Mouse (Mus musculus): ENCODE results near the gene Olfr1537. TPM values are rescaled to one million over a fixed set of nuclear protein-coding genes. Genes with fewer than 3 reads are reported as not detected.

The Olfr1537 gene
- not detected in 2 replicates for polyA plus RNA-seq (2012; rRNA removed)

DNA sequence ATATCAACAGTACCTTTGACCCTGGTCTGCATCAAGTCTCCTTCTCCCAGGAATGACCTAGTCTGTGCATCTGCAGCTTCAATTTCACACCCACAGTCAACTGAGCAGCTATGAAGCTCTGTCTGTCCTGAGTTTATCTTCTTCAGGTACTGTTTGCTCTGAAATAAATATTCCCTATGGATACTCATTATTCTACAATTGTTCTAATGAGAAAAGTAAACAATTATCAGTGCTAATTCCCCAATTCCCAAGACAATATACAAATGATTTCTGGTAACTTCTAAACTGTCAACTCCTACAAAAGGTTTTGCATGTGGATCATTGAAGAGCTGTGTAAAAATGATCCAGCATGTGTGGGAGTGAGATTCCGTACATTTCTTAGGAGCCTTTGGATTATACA, at the start of gene Olfr1537:
Gene Olfr1537 (minus strand): TSS at position 101 of the 400 bp plus-strand sequence.

DNA sequence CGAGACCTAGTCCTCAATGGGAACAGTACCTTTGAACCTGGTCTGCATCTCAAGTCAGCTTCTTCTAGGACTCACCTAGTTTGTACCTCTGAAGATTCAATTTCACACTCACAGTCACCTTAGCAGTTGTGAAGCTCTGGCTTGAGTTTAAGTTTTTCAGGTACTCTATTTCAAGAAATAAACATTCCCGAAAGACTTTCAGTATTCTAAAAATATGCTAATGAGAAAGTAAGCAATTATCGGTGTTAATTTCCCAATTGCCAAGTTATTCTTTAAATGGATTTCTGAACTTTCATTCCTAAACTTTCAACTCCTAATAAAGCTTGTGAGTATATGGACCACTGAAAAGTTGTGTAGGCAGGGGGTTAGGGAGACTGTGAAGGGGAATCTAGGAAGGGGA, 26.9 kb upstream of the Olfr1537 start, which contains the start of gene Olfr945:
Gene Olfr945 (minus strand): TSS at position 101 of the 400 bp plus-strand sequence.

DNA sequence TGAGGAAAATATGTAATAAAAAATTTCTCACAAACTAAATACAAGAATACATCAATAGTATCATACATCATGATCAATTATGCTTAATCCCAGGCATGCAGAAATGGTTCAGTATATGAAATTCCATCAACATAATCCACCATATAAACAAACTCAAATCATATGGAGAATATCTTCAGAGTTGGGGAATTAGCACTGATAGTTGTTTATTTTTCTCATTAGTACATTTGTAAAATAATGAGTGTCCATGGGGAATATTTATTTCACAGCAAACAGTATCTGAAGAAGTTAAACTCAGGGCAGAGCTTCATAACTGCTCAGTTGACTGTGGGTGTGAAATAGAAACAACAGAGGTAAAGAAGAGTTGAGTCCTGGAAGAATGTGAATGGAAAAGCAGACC, 48.2 kb downstream of the Olfr1537 start, which contains the start of gene Olfr944:
Gene Olfr944 (plus strand): TSS at position 301 of the 400 bp plus-strand sequence.

Other genes starting within 250 kb of the Olfr1537 start
- not detected in 2 replicates for gene Olfr146, start 226.6 kb downstream of the Olfr1537 start, polyA plus RNA-seq (2012; rRNA removed)
- not detected in 2 replicates for gene Olfr937, start 185.0 kb downstream of the Olfr1537 start, polyA plus RNA-seq (2012; rRNA removed)
- gene Olfr938, start 171.1 kb downstream of the Olfr1537 start, polyA plus RNA-seq (2012; rRNA removed), result not detected in 2 replicates
- not detected in 2 replicates for gene Olfr27, start 121.9 kb downstream of the Olfr1537 start, polyA plus RNA-seq (2012; rRNA removed)
- gene Olfr943, start 83.7 kb downstream of the Olfr1537 start, polyA plus RNA-seq (2012; rRNA removed), result not detected in 2 replicates
- not detected in 2 replicates for gene Olfr944, start 48.1 kb downstream of the Olfr1537 start, polyA plus RNA-seq (2012; rRNA removed)
- gene Olfr945, start 26.8 kb upstream of the Olfr1537 start, polyA plus RNA-seq (2012; rRNA removed), result not detected in 2 replicates
- gene Olfr948, start 76.1 kb upstream of the Olfr1537 start, polyA plus RNA-seq (2012; rRNA removed), result not detected in 2 replicates
- not detected in 2 replicates for gene Olfr951, start 137.4 kb upstream of the Olfr1537 start, polyA plus RNA-seq (2012; rRNA removed)
- not detected in 2 replicates for gene Olfr952, start 177.2 kb upstream of the Olfr1537 start, polyA plus RNA-seq (2012; rRNA removed)
- gene Olfr954, start 206.7 kb upstream of the Olfr1537 start, polyA plus RNA-seq (2012; rRNA removed), result not detected in 2 replicates
- gene Olfr955, start 221.9 kb upstream of the Olfr1537 start, polyA plus RNA-seq (2012; rRNA removed), result not detected in 2 replicates
- gene Olfr44, start 244.0 kb upstream of the Olfr1537 start, polyA plus RNA-seq (2012; rRNA removed), result not detected in 2 replicates

Data from liver, embryonic 14 days (tissue).